Mouse (Mus musculus): ENCODE results near the gene Klhdc3. TPM values are rescaled to one million over a fixed set of nuclear protein-coding genes. Genes with fewer than 3 reads are reported as not detected.

Klhdc3 gene
- polyA plus RNA-seq, 1 experiment from 2014 or later: 113 TPM

DNA sequence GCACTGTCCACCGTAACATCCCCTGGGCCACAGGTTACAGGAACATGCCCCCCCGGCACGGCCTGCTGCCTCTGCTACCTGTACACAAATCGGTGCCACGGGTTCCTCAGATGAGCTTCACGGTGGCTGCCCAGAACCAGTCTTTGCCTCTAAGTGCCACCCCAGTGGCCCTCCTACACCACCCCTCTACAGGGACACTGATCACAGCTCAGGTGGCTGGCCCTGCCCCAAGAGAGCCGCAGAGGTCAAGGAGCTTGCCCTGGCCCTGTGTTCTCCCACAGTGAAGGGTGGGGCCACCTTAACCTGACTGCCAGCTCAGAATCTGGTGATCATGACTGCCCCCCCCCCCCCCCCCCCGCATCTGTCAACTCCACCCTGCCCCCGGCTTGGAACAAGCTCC is 2.3 kb downstream of the Klhdc3 start, which contains the start of gene Mea1:
Mea1 (plus strand) TSS at position 378 of the 400 bp plus-strand sequence.
- peaks cover 49% of the 10 kb centered on the region for H3K36me3 ChIP-seq (ENCODE audit: control insufficient read depth, insufficient read depth, low read length)
- no peaks in the 10 kb centered on the region for H3K9me3 ChIP-seq (ENCODE audit: control insufficient read depth, low read length)
- H3K9ac ChIP-seq (ENCODE audit: low read depth, low read length): peak within 1 kb of the TSS; percentile 78
- ATAC-seq (ENCODE audit: low read depth) (no peak), DNase-seq (ENCODE audit: low spot score) (no peak)
- peak within 1 kb of the TSS; percentile 87 for H3K27ac ChIP-seq (replicated peaks; ENCODE audit: low read depth, low read length)
- H3K4me3 ChIP-seq (ENCODE audit: low read depth, low read length): peak within 1 kb of the TSS; percentile 82
- 92% methylated on average over 7 of the region's 9 CpGs for WGBS
- peaks cover 24% of the 10 kb centered on the region for H3K4me1 ChIP-seq (ENCODE audit: control insufficient read depth, insufficient read depth, low read length)
- no peaks in the 10 kb centered on the region for H3K27me3 ChIP-seq (replicated peaks; ENCODE audit: control insufficient read depth, insufficient read depth, low read length)
- H3K4me2 ChIP-seq (ENCODE audit: low read depth, low read length): peak within 1 kb of the TSS; percentile 88

DNA sequence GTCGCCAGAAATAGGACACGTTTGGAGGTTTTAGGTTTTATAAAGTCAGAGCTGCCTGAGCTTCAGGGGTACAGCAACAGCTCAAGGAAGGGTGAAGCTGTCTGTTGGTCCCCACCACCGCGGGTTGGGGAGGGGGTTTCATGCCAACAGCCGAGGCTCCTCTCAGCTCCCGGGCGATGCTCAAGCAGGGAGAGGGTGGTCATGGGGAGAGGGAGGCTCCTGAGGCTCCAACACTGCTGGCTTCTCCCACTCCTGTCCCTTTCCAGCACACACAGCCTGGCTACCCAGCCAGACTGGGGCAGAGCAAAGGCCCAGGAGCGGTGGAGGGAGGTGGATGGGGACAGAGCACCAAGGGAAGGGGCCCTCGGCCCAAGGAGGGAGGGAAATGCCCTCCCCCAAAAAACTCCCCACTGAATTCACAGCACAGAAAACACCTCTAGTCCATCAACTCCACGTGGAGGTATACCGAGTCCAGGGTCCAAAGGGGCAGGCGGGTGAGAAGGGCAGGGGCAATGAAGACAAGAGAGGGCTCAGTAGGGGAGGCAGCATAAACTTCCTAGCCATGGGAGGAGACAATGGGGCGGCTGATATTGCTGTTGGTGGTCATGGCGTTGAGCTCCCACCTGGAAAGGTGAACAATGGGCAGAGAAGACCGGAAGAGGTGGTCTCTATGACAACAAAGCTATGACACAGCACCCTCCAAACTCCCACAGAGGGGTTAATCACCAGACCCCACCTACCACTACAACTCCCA is 6.0 kb downstream of the Klhdc3 start:
- 19% methylated on average over 13 of the region's 15 CpGs for WGBS
- H3K27me3 ChIP-seq (replicated peaks; ENCODE audit: control insufficient read depth, insufficient read depth, low read length): no peaks in the 10 kb centered on the region
- peak; percentile 31; the same call in 1 of the 2 replicates for ATAC-seq (ENCODE audit: low read depth)
- peaks cover 21% of the 10 kb centered on the region for H3K4me1 ChIP-seq (ENCODE audit: control insufficient read depth, insufficient read depth, low read length)
- DNase-seq (ENCODE audit: low spot score): no peak
- peak overlapping the region; percentile 78 for H3K9ac ChIP-seq (ENCODE audit: low read depth, low read length)
- H3K4me3 ChIP-seq (ENCODE audit: low read depth, low read length): peak overlapping the region; percentile 75
- H3K36me3 ChIP-seq (ENCODE audit: control insufficient read depth, insufficient read depth, low read length): peaks cover 56% of the 10 kb centered on the region
- peak overlapping the region; percentile 85 for H3K4me2 ChIP-seq (ENCODE audit: low read depth, low read length)
- H3K27ac ChIP-seq (replicated peaks; ENCODE audit: low read depth, low read length): peak overlapping the region; percentile 90
- H3K9me3 ChIP-seq (ENCODE audit: control insufficient read depth, low read length): no peaks in the 10 kb centered on the region

DNA sequence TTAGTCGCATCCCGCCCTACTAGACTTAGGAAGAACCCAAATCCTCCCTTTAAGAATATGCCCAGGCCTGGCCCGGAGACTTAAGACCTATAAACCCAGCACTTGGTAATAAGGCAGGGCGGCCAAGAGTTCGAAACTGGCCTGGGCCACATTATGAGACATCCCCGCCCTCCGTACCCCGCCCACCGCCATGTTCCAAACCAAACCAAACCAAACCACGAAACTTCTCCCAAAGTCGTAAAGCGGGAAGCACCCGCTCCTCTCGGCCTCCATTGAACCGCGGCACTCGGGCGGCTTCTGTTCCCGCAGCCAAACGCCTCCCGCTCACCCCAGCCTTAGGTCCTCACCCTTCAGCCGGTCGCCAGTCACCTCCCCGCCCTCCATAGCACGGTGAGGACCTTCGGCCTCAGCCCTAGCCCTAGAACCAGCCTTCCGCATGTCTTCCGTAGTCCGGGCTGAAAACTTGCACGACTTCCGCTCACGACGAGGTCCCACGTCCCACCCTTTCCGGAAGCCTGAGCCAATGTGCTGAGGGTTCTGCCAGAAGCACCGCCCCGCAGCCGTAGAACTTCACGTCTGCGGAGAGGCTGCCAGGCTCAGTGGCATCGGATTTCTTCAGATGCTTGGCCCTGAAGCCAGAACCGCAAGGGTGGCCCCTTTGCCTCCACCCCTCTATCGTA is 6.7 kb downstream of the Klhdc3 start, which contains the start of gene Rrp36:
Rrp36 (minus strand) TSS at position 503 of the 680 bp plus-strand sequence.
- WGBS: 1% methylated on average over 43 of the region's 43 CpGs
- ATAC-seq (ENCODE audit: low read depth) (peak; percentile 96), DNase-seq (ENCODE audit: low spot score) (peak; percentile 98)
- H3K9me3 ChIP-seq (ENCODE audit: control insufficient read depth, low read length): no peaks in the 10 kb centered on the region
- H3K36me3 ChIP-seq (ENCODE audit: control insufficient read depth, insufficient read depth, low read length): peaks cover 64% of the 10 kb centered on the region
- H3K9ac ChIP-seq (ENCODE audit: low read depth, low read length): peak within 1 kb of the TSS; percentile 78
- peaks cover 14% of the 10 kb centered on the region for H3K4me1 ChIP-seq (ENCODE audit: control insufficient read depth, insufficient read depth, low read length)
- peak within 1 kb of the TSS; percentile 90 for H3K27ac ChIP-seq (replicated peaks; ENCODE audit: low read depth, low read length)
- H3K27me3 ChIP-seq (replicated peaks; ENCODE audit: control insufficient read depth, insufficient read depth, low read length): no peaks in the 10 kb centered on the region
- H3K4me2 ChIP-seq (ENCODE audit: low read depth, low read length): peak within 1 kb of the TSS; percentile 85
- peak within 1 kb of the TSS; percentile 75 for H3K4me3 ChIP-seq (ENCODE audit: low read depth, low read length)

DNA sequence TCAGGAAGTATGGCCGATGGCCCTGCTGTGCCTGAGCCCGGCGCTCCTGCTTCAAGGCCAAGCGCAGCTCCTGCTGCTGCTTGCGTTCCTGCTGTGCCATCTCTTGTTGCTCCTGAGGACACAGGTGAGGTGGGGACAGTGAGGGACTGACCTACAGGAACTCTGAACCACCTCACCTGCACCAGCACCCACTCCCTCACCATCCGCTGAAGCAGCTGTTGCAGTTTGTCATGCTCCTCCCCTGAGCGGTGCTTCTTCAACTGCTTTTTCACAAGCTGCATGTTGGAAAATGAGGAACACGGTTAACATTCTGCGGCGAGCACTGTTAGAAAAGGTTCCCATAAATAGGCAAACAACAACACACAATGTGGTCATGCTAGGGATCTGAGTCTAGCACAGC is 10.8 kb downstream of the Klhdc3 start:
- no peaks in the 10 kb centered on the region for H3K27me3 ChIP-seq (replicated peaks; ENCODE audit: control insufficient read depth, insufficient read depth, low read length)
- WGBS: 93% methylated on average over 10 of the region's 10 CpGs
- ATAC-seq (ENCODE audit: low read depth) (no peak), DNase-seq (ENCODE audit: low spot score) (no peak)
- H3K4me1 ChIP-seq (ENCODE audit: control insufficient read depth, insufficient read depth, low read length): peaks cover 12% of the 10 kb centered on the region; the same call in 1 of the 2 replicates
- no peak overlapping the region for H3K27ac ChIP-seq (replicated peaks; ENCODE audit: low read depth, low read length)
- H3K9ac ChIP-seq (ENCODE audit: low read depth, low read length): no peak overlapping the region
- H3K4me3 ChIP-seq (ENCODE audit: low read depth, low read length): no peak overlapping the region
- no peaks in the 10 kb centered on the region for H3K9me3 ChIP-seq (ENCODE audit: control insufficient read depth, low read length)
- no peak overlapping the region for H3K4me2 ChIP-seq (ENCODE audit: low read depth, low read length)
- peaks cover 59% of the 10 kb centered on the region for H3K36me3 ChIP-seq (ENCODE audit: control insufficient read depth, insufficient read depth, low read length)

DNA sequence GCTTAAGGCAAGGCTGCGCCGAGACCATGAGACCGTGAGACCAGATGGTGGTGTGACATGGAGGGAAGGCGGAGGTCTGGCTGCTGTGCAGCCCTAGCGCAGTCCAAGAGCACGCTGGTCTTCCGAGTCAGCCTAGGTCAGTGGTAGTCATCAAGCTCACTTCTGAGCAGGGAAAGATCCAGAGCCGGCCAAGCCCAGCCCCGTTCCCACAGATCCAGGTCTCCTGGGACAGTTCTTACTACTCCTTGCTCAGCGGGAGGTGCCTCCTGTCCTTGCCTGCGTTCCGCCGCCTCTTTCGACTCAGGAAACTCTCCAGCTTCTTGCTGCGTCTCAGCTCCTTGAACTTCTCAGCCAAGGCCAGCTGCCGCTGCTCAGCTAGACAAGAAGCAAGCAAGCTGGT is 13.0 kb downstream of the Klhdc3 start:
- 89% methylated on average over 16 of the region's 16 CpGs for WGBS
- H3K9me3 ChIP-seq (ENCODE audit: control insufficient read depth, low read length): no peaks in the 10 kb centered on the region

DNA sequence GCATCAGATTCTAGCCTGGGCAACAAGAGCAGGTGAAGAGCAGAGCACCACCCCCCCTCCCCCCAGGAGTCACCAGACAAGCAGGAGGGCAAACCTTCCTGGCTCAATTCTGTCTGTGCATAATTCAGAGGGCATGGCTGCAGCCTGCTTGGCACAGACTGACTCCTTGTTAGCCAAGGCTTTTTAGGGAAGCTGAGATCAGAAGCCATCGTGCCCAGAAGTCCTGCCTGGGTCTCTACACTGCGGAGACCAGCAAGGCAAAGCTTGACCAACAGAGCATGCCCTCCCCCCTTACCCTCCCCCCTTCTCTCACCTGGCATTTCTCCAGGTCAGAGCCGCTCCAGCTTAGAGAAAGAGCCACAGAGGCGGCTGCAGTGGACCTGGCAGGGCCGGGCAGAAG is 18.0 kb downstream of the Klhdc3 start:
- DNase-seq (ENCODE audit: low spot score) (no peak), ATAC-seq (ENCODE audit: low read depth) (no peak)
- no peak overlapping the region for H3K4me2 ChIP-seq (ENCODE audit: low read depth, low read length)
- H3K4me3 ChIP-seq (ENCODE audit: low read depth, low read length): no peak overlapping the region
- H3K4me1 ChIP-seq (ENCODE audit: control insufficient read depth, insufficient read depth, low read length): no peaks in the 10 kb centered on the region
- 92% methylated on average over 5 of the region's 5 CpGs for WGBS
- H3K27me3 ChIP-seq (replicated peaks; ENCODE audit: control insufficient read depth, insufficient read depth, low read length): no peaks in the 10 kb centered on the region
- no peaks in the 10 kb centered on the region for H3K9me3 ChIP-seq (ENCODE audit: control insufficient read depth, low read length)
- H3K9ac ChIP-seq (ENCODE audit: low read depth, low read length): no peak overlapping the region
- no peak overlapping the region for H3K27ac ChIP-seq (replicated peaks; ENCODE audit: low read depth, low read length)
- H3K36me3 ChIP-seq (ENCODE audit: control insufficient read depth, insufficient read depth, low read length): peaks cover 92% of the 10 kb centered on the region

More for the DNA sequence above, 13.0 kb downstream of the Klhdc3 start:
- Histone ChIP-seq H3K27me3 (replicated peaks; ENCODE audit: control insufficient read depth, insufficient read depth, low read length) (no peaks in the 10 kb centered on the region), H3K27ac (replicated peaks; ENCODE audit: low read depth, low read length) (no peak overlapping the region), H3K4me2 (ENCODE audit: low read depth, low read length) (no peak overlapping the region), H3K4me1 (ENCODE audit: control insufficient read depth, insufficient read depth, low read length) (no peaks in the 10 kb centered on the region), H3K36me3 (ENCODE audit: control insufficient read depth, insufficient read depth, low read length) (peaks cover 76% of the 10 kb centered on the region), H3K9ac (ENCODE audit: low read depth, low read length) (no peak overlapping the region), H3K4me3 (ENCODE audit: low read depth, low read length) (no peak overlapping the region)
- ATAC-seq (ENCODE audit: low read depth): 0 out of 2 replicates have a peak, but pooled peaks have one; percentile 3
- DNase-seq (ENCODE audit: low spot score): no peak

DNA sequence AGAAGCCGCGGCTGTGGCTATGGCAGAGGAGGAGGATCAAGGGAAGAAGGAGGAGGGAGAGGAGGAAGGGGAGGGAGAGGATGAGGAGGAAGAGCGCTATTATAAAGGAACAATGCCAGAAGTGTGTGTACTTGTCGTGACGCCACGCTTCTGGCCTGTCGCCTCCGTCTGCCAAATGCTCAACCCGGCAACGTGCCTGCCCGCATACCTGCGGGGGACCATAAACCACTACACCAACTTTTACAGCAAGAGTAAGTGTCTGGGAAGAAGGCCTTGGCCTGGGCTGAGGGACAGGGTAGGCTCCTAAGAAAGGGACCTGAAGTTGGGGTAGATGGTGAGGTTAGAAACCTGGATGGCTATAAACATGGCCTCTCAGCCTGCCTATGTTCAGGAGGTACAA is 18.7 kb downstream of the Klhdc3 start:
- DNase-seq (ENCODE audit: low spot score) (no peak), ATAC-seq (ENCODE audit: low read depth) (no peak)
- Histone ChIP-seq H3K4me2 (ENCODE audit: low read depth, low read length) (no peak overlapping the region), H3K9ac (ENCODE audit: low read depth, low read length) (no peak overlapping the region), H3K4me1 (ENCODE audit: control insufficient read depth, insufficient read depth, low read length) (no peaks in the 10 kb centered on the region), H3K9me3 (ENCODE audit: control insufficient read depth, low read length) (no peaks in the 10 kb centered on the region), H3K27me3 (replicated peaks; ENCODE audit: control insufficient read depth, insufficient read depth, low read length) (no peaks in the 10 kb centered on the region), H3K36me3 (ENCODE audit: control insufficient read depth, insufficient read depth, low read length) (peaks cover 95% of the 10 kb centered on the region), H3K27ac (replicated peaks; ENCODE audit: low read depth, low read length) (no peak overlapping the region), H3K4me3 (ENCODE audit: low read depth, low read length) (no peak overlapping the region)
- WGBS: 93% methylated on average over 12 of the region's 12 CpGs

DNA sequence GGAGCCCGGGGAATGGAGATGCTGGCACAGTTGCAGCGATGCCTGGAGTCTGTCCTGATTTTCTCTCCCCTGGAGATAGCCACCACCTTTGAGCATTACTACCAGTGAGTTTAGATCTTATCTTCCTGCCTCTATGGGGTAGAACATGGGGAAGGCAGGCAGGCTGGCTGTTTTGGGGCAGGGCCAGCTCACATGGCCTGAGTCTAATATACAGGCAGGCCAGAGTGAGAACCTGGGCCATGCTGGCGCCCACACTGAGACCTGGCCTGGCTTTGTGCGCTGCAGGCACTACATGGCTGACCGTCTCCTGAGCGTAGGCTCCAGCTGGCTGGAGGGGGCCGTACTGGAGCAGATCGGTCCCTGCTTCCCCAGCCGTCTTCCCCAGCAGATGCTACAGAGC is 19.4 kb downstream of the Klhdc3 start:
- H3K4me1 ChIP-seq (ENCODE audit: control insufficient read depth, insufficient read depth, low read length): no peaks in the 10 kb centered on the region
- no peak overlapping the region for H3K4me2 ChIP-seq (ENCODE audit: low read depth, low read length)
- H3K27me3 ChIP-seq (replicated peaks; ENCODE audit: control insufficient read depth, insufficient read depth, low read length): no peaks in the 10 kb centered on the region
- H3K27ac ChIP-seq (replicated peaks; ENCODE audit: low read depth, low read length): no peak overlapping the region
- peaks cover 95% of the 10 kb centered on the region for H3K36me3 ChIP-seq (ENCODE audit: control insufficient read depth, insufficient read depth, low read length)
- 92% methylated on average over 9 of the region's 9 CpGs for WGBS
- DNase-seq (ENCODE audit: low spot score) (no peak), ATAC-seq (ENCODE audit: low read depth) (no peak)
- no peak overlapping the region for H3K9ac ChIP-seq (ENCODE audit: low read depth, low read length)
- no peaks in the 10 kb centered on the region for H3K9me3 ChIP-seq (ENCODE audit: control insufficient read depth, low read length)
- H3K4me3 ChIP-seq (ENCODE audit: low read depth, low read length): no peak overlapping the region
